Mouse (Mus musculus) limb, embryonic 11.5 days (tissue): Measurements from ENCODE around the gene Rhbdd1. TPM values are rescaled to one million over a fixed set of nuclear protein-coding genes. Genes with fewer than 3 reads are reported as not detected.

Source experiments
- ATAC-seq: fragments of 200-750 bp; cut with Nextera tagmentation; 2 replicates; pipeline ENCODE4 v1.8.0; 2017; ENCODE audit warnings: low read depth; ENCODE audit not compliant: insufficient number of reproducible peaks, low FRiP score, low TSS enrichment
- DNase-seq: peaks from one replicate; pipeline ENCODE4 v3.0.0-alpha.2; 2015; ENCODE audit warnings: low spot score
- H3K27ac ChIP-seq: fragments of 300-500 bp; sonication (generic); replicated peaks from 2 replicates; pipeline ENCODE4 v1.5.1; 2014; ENCODE audit warnings: low read depth, mild to moderate bottlenecking, low read length
- H3K27me3 ChIP-seq: fragments of 300-500 bp; sonication (generic); 2 replicates; pipeline ENCODE4 v1.6.1; 2014; ENCODE audit warnings: mild to moderate bottlenecking, low read length, mixed read lengths; ENCODE audit not compliant: control insufficient read depth, insufficient read depth
- H3K36me3 ChIP-seq: fragments of 300-500 bp; sonication (generic); 2 replicates; pipeline ENCODE4 v1.6.1; 2014; ENCODE audit warnings: mild to moderate bottlenecking, low read length, moderate library complexity, mixed read lengths; ENCODE audit not compliant: control insufficient read depth, insufficient read depth
- H3K4me1 ChIP-seq: fragments of 300-500 bp; sonication (generic); 2 replicates; pipeline ENCODE4 v1.6.1; 2014; ENCODE audit warnings: low read length, mixed read lengths; ENCODE audit not compliant: control insufficient read depth, insufficient read depth
- H3K4me2 ChIP-seq: fragments of 300-500 bp; sonication (generic); 2 replicates; pipeline ENCODE4 v1.6.1; 2014; ENCODE audit warnings: low read depth, mild to moderate bottlenecking, moderate library complexity; ENCODE audit not compliant: severe bottlenecking
- H3K4me3 ChIP-seq: fragments of 300-500 bp; sonication (generic); 2 replicates; pipeline ENCODE4 v1.5.1; 2014; ENCODE audit warnings: low read depth, low read length
- H3K9ac ChIP-seq: fragments of 300-500 bp; sonication (generic); 2 replicates; pipeline ENCODE4 v1.6.1; 2014; ENCODE audit warnings: mild to moderate bottlenecking, low read length
- H3K9me3 ChIP-seq: fragments of 300-500 bp; sonication (generic); 2 replicates; pipeline ENCODE4 v1.6.1; 2016; ENCODE audit warnings: low read length; ENCODE audit not compliant: control insufficient read depth
- WGBS: fragments of 180-500 bp; shearing (Covaris S2); extraction: QIAGEN DNeasy Blood & Tissue Kit; methylation state at CpG from one replicate; pipeline ENCODE4 v1.1.7; 2014; 5-methylcytosine and 5-hydroxymethylcytosine counted together
- polyA plus RNA-seq: library from polyadenylated mRNA; unstranded; fragments of >200 nt; fragmentation: Nextera tagmentation; extraction: Ambion mirVana; gene quantifications from 2 replicates; pipeline ENCODE4 v1.2.1, GENCODE M21; 2014

Rhbdd1 gene
- polyA plus RNA-seq, 1 experiment from 2014 or later, result 6.3 TPM

DNA sequence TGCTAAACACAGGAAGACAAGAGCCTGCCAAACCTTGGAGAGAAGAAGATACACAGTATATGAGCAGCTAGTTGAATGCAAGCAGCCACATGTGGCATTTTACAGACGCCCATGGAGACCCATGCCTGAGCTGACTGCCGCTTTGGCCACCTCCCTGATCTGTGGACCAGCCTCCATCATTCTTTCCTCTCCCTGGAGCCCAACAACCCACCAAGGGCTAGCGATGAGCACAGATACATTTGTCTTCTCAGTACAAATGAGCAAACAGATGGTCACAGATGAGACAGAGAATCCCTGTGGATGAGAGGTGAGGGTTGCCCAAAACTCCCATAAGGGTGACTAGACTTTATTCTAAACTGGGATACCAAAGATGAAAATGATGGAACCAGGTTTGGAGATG lies 137.8 kb downstream of the Rhbdd1 start:
- H3K4me2 ChIP-seq, result no peak overlapping the region
- no peak overlapping the region for H3K27ac ChIP-seq
- H3K36me3 ChIP-seq, result no peaks in the 10 kb centered on the region
- 91% methylated on average over 3 of the region's 3 CpGs for WGBS
- peaks cover 3% of the 10 kb centered on the region; the same call in 1 of the 2 replicates for H3K4me1 ChIP-seq
- no peak for DNase-seq
- no peaks in the 10 kb centered on the region for H3K27me3 ChIP-seq
- H3K9ac ChIP-seq, result no peak overlapping the region
- ATAC-seq, result no peak
- no peak overlapping the region for H3K4me3 ChIP-seq
- H3K9me3 ChIP-seq, result no peaks in the 10 kb centered on the region

DNA sequence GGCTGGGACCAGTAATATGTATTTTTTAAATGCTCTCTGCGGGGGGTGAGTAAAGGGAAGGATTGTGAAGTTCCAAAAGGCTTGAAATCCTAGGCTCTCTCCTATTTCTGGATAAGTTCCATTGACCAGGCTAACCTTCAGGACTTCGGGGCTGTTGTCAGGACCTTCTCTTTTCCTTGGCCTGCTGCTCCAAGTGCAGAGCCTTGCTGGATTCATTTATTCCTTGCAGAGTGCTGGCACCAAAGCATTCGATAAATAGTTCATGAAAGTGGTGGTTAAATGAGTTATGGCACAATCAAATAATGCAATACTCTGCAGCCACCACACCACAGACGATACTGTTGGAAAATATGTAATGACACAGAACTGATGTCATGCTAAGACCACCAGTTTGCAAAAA lies 143.1 kb downstream of the Rhbdd1 start:
- H3K9me3 ChIP-seq, result no peaks in the 10 kb centered on the region
- H3K27me3 ChIP-seq, result no peaks in the 10 kb centered on the region
- H3K27ac ChIP-seq, result no peak overlapping the region
- 82% methylated on average over 4 of the region's 4 CpGs for WGBS
- no peak overlapping the region for H3K4me2 ChIP-seq
- no peaks in the 10 kb centered on the region for H3K4me1 ChIP-seq
- H3K4me3 ChIP-seq, result no peak overlapping the region
- DNase-seq, result no peak
- no peaks in the 10 kb centered on the region for H3K36me3 ChIP-seq
- no peak overlapping the region for H3K9ac ChIP-seq
- no peak for ATAC-seq

DNA sequence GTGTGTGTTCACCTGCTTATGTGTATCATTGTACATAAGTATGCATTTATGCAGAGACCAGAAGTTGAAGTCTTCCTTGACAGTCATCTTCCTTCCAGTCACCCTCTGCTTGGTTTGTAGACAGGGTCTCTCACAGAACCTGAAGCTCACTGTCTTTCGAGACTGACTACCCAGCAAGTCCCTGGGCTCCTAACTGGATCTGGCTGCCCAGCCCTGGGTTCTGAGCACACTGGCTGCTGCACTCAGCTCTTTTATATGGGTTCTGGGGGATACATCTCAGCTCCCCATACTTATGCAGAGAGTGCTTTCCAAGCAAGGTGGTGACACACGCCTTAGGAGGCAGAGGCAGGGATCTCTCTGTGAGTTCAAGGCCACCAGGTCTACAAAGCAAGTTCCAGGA lies 143.7 kb downstream of the Rhbdd1 start:
- H3K27me3 ChIP-seq, result no peaks in the 10 kb centered on the region

DNA sequence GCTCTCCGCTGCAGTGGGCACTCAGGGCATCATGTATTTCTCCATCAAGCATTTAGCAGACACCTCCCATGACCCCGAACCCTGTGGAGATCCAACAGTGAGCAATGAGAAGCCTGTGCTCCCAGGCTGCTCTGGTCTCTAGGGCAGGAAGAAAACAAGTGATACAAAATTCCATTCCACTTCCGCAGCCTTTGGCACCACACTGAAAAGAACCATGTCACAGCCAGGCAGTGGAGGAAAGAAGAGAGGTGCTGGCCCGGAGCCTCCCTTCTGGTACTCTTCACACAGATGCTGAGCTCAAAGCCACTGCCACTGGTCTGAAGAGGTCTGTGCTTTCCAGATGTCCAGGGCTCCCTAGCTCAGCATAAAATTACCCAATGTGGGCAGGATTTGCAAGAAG lies 144.8 kb downstream of the Rhbdd1 start:
- DNase-seq, result no peak
- Histone ChIP-seq H3K4me1 (no peaks in the 10 kb centered on the region), H3K27me3 (no peaks in the 10 kb centered on the region), H3K36me3 (no peaks in the 10 kb centered on the region), H3K4me3 (no peak overlapping the region), H3K4me2 (no peak overlapping the region), H3K27ac (no peak overlapping the region), H3K9ac (no peak overlapping the region), H3K9me3 (no peaks in the 10 kb centered on the region)
- ATAC-seq, result no peak
- WGBS, result 84% methylated on average over 4 of the region's 4 CpGs

More for the DNA sequence above, 143.7 kb downstream of the Rhbdd1 start:
- H3K4me3 ChIP-seq, result no peak overlapping the region
- no peak overlapping the region for H3K27ac ChIP-seq
- DNase-seq (no peak), ATAC-seq (no peak)
- H3K9ac ChIP-seq, result no peak overlapping the region
- no peaks in the 10 kb centered on the region for H3K4me1 ChIP-seq
- no peaks in the 10 kb centered on the region for H3K36me3 ChIP-seq
- WGBS, result 79% methylated on average over 2 of the region's 2 CpGs
- H3K9me3 ChIP-seq, result no peaks in the 10 kb centered on the region
- no peak overlapping the region for H3K4me2 ChIP-seq

DNA sequence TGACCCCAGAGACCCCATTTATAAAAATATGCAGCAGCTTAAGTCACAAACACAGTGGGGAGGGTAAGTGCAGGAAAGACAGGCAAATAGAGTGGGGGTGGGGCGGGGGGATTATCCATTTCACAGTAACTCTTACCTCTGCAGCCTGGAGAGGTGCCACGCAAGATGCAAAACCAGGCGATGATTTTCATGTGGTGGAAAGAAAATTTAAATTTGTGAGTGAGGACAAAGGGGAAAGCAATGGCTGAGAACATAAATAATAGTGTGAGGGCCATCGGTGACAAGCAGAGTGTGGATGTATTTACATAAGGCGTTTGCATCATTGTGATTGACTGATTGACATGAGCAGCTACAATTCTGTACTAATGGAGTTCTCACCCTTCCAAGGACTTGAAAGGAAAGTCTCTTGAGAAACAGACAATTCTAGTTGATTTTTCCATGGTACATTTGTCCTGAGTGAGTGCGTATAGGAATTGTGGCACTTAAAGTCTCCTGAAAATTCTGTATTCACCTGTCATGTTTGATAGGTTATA lies 149.1 kb downstream of the Rhbdd1 start:
- Histone ChIP-seq H3K4me3 (no peak overlapping the region), H3K9me3 (no peaks in the 10 kb centered on the region), H3K4me1 (no peaks in the 10 kb centered on the region), H3K36me3 (no peaks in the 10 kb centered on the region), H3K4me2 (no peak overlapping the region), H3K27ac (no peak overlapping the region), H3K27me3 (no peaks in the 10 kb centered on the region), H3K9ac (no peak overlapping the region)
- 55% methylated on average over 6 of the region's 6 CpGs for WGBS
- DNase-seq (no peak), ATAC-seq (no peak)

DNA sequence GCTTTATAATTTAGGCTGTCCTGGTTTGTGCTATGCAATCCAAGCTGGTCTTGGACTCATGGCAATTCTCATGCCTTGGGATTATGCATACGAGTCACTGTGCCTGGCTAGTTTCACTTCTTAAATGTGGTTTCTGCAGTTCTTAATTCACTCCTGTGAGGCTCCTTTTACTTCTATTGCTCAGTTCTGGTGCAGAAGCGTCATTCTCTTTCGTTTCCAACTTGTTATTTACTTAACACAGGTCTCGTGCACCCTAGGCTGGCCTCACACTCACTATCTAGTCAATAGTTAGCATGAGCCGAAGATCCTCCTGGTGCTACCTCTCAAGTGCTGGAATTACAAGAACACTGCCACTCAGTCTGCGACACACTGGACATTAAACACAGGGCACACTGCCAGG lies 152.6 kb downstream of the Rhbdd1 start:
- no peak for ATAC-seq
- Histone ChIP-seq H3K4me1 (no peaks in the 10 kb centered on the region), H3K9me3 (no peaks in the 10 kb centered on the region), H3K4me3 (no peak overlapping the region), H3K9ac (no peak overlapping the region), H3K27ac (no peak overlapping the region), H3K27me3 (no peaks in the 10 kb centered on the region), H3K36me3 (no peaks in the 10 kb centered on the region), H3K4me2 (no peak overlapping the region)
- WGBS, result 83% methylated on average over 6 of the region's 6 CpGs
- no peak for DNase-seq

DNA sequence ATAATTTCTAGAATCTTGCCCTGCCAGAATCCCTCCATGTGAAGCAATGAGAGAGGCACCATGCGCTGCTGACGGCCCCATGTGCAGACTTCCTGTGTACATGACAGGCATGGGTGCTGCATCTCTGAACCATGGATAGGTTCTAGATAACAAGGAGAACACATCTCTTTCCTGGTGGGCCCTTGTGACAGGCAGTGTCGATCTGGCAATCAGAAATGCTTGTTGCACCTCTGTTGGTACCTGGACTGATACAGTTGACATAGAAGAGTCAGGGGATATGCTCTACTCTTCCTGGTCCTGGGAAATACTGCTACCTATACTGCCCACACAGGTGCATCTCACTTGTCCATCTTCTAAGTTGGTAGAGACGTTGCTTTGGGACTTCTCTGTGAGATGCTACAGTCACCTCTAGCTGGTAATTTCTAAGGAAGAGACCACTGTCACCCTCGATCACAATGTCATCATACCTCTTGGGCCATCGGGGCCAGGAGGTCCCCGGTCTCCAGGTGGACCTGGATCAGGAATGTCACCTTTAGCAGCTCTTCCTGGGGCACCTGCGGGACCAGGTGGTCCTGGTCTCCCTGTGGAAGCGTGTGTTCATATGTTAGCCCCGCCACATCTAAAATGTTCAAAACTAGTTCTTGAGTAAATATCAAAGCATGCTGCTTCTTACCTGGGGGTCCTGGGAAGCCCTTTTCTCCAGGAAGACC lies 154.4 kb downstream of the Rhbdd1 start:
- Histone ChIP-seq H3K9ac (no peak overlapping the region), H3K4me2 (no peak overlapping the region), H3K4me1 (no peaks in the 10 kb centered on the region), H3K9me3 (no peaks in the 10 kb centered on the region), H3K4me3 (no peak overlapping the region), H3K27me3 (no peaks in the 10 kb centered on the region), H3K27ac (no peak overlapping the region), H3K36me3 (no peaks in the 10 kb centered on the region)
- DNase-seq, result no peak
- ATAC-seq, result no peak
- 92% methylated on average over 10 of the region's 10 CpGs for WGBS

DNA sequence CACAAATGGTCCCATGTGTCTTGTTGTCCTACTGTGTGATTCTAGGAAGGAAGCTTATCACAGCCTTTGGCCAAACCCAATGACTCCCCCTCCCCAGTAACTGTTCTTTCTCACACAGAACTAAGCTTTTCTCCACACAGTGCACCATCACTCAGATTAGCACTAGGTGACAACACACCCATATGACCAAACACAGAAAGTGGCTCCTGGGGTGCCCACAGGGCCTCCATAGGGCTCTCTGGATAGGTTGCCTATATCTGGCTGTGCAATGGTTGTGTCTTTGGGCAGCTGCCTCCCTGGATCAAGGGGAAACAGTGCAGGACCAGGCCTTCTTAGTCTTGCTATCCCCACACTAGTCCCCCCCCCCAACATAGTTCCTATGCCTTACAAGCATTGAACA lies 157.2 kb downstream of the Rhbdd1 start:
- Histone ChIP-seq H3K9ac (no peak overlapping the region), H3K4me1 (peaks cover 5% of the 10 kb centered on the region; the same call in 1 of the 2 replicates), H3K27me3 (no peaks in the 10 kb centered on the region), H3K9me3 (no peaks in the 10 kb centered on the region), H3K36me3 (no peaks in the 10 kb centered on the region), H3K4me3 (no peak overlapping the region), H3K4me2 (no peak overlapping the region), H3K27ac (no peak overlapping the region)
- no peak for ATAC-seq
- DNase-seq, result no peak
